Mouse (Mus musculus) embryonic facial prominence, embryonic 13.5 days (tissue): Measurements from ENCODE around the gene Serinc2. TPM values are rescaled to one million over a fixed set of nuclear protein-coding genes. Genes with fewer than 3 reads are reported as not detected.
A peak's percentile ranks its signal among the peaks of the same experiment; 100 is the strongest.
"Not testable (repeated sequence)": the region's sequence is repeated elsewhere in the genome, so short reads cannot be mapped to it uniquely, and the experiment has no call there.

Source experiments
- ATAC-seq: fragments of 200-750 bp; cut with Nextera tagmentation; 2 replicates; pipeline ENCODE4 v1.8.0; 2017; ENCODE audit warnings: low read depth; ENCODE audit not compliant: insufficient number of reproducible peaks, insufficient read depth, low FRiP score, low TSS enrichment
- H3K27ac ChIP-seq: fragments of 300-500 bp; sonication (generic); 2 replicates; pipeline ENCODE4 v1.5.1; 2015; ENCODE audit warnings: moderate library complexity, mild to moderate bottlenecking, inconsistent platforms
- H3K27me3 ChIP-seq: fragments of 300-500 bp; sonication (generic); 2 replicates; pipeline ENCODE4 v1.6.1; 2015; ENCODE audit warnings: mild to moderate bottlenecking, inconsistent platforms
- H3K36me3 ChIP-seq: fragments of 300-500 bp; sonication (generic); 2 replicates; pipeline ENCODE4 v1.6.1; 2015; ENCODE audit warnings: mild to moderate bottlenecking, inconsistent platforms
- H3K4me1 ChIP-seq: fragments of 300-500 bp; sonication (generic); 2 replicates; pipeline ENCODE4 v1.6.1; 2015; ENCODE audit warnings: inconsistent platforms
- H3K4me2 ChIP-seq: fragments of 300-500 bp; sonication (generic); 2 replicates; pipeline ENCODE4 v1.6.1; 2015; ENCODE audit warnings: moderate library complexity, mild to moderate bottlenecking, inconsistent platforms
- H3K4me3 ChIP-seq: fragments of 300-500 bp; sonication (generic); 2 replicates; pipeline ENCODE4 v1.5.1; 2015; ENCODE audit warnings: mild to moderate bottlenecking, inconsistent platforms
- H3K9ac ChIP-seq: fragments of 300-500 bp; sonication (generic); 2 replicates; pipeline ENCODE4 v1.6.1; 2015; ENCODE audit warnings: mild to moderate bottlenecking, inconsistent platforms
- H3K9me3 ChIP-seq: fragments of 300-500 bp; sonication (generic); 2 replicates; pipeline ENCODE4 v1.6.1; 2016; ENCODE audit warnings: inconsistent platforms
- WGBS: fragments of 180-500 bp; shearing (Covaris S2); methylation state at CpG from one replicate; pipeline ENCODE4 v1.1.7; 2015; ENCODE audit warnings: mixed read lengths; 5-methylcytosine and 5-hydroxymethylcytosine counted together
- polyA plus RNA-seq: library from polyadenylated mRNA; unstranded; fragments of >200 nt; fragmentation: Nextera tagmentation; extraction: Ambion mirVana; gene quantifications from 2 replicates; pipeline ENCODE4 v1.2.1, GENCODE M21; 2015

Serinc2 gene
- polyA plus RNA-seq, 1 experiment from 2014 or later = 150 TPM

DNA sequence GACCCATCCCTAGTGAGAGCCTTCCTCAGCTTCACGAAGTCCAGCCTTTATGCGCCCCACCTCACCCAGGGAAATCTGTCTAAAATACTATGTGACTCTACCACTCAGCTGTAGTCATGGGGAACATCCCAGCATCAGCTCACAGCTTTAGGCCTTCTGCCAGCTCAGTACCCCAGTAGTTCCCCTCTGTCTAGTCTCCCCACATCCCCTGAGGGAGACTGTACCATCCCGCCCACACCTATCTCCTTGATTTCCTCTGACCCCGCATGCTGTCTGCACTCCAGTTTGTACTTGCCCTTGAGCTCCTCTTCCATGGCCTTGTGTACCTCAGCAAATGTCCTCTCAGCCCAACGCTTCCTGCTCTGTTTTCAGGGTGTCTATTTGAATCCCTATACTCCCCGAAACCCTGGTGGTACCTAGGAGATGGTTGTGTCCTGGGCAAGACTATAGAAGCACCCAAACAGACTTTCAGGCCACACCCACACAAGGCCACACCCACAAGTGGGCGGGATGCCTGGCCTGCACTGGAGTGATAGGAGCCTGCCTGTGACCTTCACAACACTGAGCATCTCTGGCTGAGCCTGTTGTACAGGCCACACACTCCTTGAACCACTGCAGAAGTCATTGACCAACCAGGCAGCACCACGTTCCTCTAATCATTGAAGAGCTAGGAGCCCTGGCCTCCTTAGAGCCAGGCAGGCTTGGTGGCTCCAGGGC lies 26.4 kb downstream of the Serinc2 start:
- H3K4me2 ChIP-seq = no peak overlapping the region
- ATAC-seq = peak; percentile 29; the same call in 1 of the 2 replicates
- no peak overlapping the region for H3K27ac ChIP-seq
- H3K36me3 ChIP-seq = peaks cover 70% of the 10 kb centered on the region
- no peaks in the 10 kb centered on the region for H3K27me3 ChIP-seq
- no peaks in the 10 kb centered on the region for H3K9me3 ChIP-seq
- no peaks in the 10 kb centered on the region for H3K4me1 ChIP-seq
- WGBS = 62% methylated on average over 8 of the region's 8 CpGs
- H3K9ac ChIP-seq = no peak overlapping the region
- no peak overlapping the region for H3K4me3 ChIP-seq

DNA sequence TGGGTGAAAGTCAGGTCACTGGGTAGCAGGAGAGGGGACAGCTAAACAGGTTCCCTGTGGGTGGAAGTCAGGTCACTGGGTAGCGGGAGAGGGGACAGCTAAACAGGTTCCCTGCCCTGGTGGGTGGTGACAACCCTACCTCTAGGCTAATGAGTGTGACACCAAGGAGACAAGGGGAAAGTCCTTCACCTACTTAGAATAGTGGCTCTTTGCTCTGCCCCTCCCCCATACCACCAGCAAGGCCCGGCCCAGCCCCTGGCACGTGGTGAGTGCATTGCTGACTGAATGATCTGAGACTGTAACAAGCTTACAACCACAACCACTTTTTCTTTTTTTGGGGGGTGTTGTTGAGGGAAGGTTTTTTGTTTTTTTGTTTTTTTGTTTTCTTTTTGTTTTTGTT lies 27.2 kb downstream of the Serinc2 start:
- no peaks in the 10 kb centered on the region for H3K4me1 ChIP-seq
- H3K27ac ChIP-seq = no peak overlapping the region
- peaks cover 62% of the 10 kb centered on the region for H3K36me3 ChIP-seq
- H3K27me3 ChIP-seq = no peaks in the 10 kb centered on the region
- H3K9me3 ChIP-seq = no peaks in the 10 kb centered on the region
- no peak overlapping the region for H3K4me3 ChIP-seq
- no peak overlapping the region for H3K4me2 ChIP-seq
- WGBS = 46% methylated on average over 3 of the region's 3 CpGs
- ATAC-seq = no peak
- H3K9ac ChIP-seq = peak overlapping the region; percentile 12; the same call in 1 of the 2 replicates

DNA sequence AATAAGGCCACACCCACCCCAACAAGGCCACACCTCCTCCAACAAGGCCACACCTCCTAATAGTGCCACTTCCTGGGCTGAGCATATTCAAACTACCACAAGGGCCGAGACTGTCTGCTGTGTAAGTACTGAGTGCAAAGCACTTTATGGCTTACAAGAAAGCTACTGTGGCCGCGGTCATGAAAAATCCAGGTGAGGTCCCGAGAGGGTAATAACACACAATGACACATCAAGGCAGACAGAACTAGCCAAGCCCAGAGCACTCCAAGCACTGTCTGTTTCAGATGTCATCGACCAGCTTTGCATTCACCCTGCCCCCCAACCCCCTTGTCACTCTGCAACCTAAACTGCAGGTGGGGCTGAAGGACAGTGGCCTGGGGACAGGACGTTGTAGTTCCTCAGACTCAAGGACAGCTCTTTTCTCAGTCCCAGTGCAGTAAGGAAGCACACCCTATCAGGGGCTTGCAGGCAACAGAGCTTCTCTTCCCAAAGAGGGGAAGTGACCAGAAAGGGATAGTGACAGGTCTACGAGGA lies 27.8 kb downstream of the Serinc2 start:
- Histone ChIP-seq H3K9me3 (no peaks in the 10 kb centered on the region), H3K36me3 (peaks cover 57% of the 10 kb centered on the region), H3K4me1 (no peaks in the 10 kb centered on the region), H3K4me3 (no peak overlapping the region), H3K27me3 (no peaks in the 10 kb centered on the region), H3K9ac (peak overlapping the region; percentile 12; the same call in 1 of the 2 replicates), H3K27ac (no peak overlapping the region), H3K4me2 (no peak overlapping the region)
- ATAC-seq = no peak
- 38% methylated on average over 7 of the region's 7 CpGs for WGBS

DNA sequence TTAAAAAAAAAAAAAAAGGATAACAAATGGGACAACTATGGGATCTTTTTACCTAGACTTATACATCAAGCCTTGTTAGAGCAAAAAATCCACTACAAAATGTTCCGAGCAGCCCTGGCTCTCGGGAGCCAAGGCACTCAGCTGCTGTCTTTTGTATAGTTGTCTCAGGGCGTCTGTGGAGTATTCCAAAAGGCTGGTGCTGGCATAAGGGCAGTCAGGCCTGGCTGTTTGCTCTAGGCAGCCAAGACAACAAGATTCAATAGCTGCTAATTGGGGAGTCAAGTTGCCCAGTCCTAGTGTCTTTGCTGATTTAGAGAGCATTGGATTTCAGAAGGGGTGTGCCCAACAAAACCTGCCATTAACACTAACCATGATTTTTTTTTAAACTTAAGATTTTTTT lies 30.4 kb downstream of the Serinc2 start:
- H3K36me3 ChIP-seq = peaks cover 32% of the 10 kb centered on the region
- no peaks in the 10 kb centered on the region for H3K27me3 ChIP-seq
- no peak overlapping the region for H3K4me3 ChIP-seq
- no peak overlapping the region for H3K4me2 ChIP-seq
- H3K9me3 ChIP-seq = no peaks in the 10 kb centered on the region
- no peaks in the 10 kb centered on the region for H3K4me1 ChIP-seq
- H3K27ac ChIP-seq = no peak overlapping the region
- 62% methylated on average over 3 of the region's 3 CpGs for WGBS
- no peak overlapping the region for H3K9ac ChIP-seq
- no peak for ATAC-seq

DNA sequence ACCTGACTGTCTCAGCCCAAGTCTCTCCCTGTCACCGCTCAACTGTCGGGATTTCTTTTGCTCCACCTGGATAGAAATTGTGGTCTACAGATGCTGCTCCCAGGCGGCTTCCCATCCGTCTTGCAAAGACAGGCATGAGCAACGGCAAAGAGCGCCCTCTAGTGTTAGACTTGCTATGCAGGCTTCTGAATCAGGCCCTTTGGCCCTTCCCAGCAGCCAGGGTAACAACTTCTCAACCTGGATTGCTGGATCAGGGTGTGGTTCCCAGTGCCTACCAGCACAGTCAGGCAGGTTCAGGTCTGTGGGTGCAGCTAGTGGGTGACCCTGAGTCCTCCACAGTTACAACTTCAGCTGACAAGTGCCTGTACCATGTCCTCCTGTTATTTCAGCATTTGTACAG lies 32.9 kb downstream of the Serinc2 start:
- H3K4me1 ChIP-seq = no peaks in the 10 kb centered on the region
- no peak overlapping the region for H3K9ac ChIP-seq
- ATAC-seq = no peak
- no peaks in the 10 kb centered on the region for H3K27me3 ChIP-seq
- no peak overlapping the region for H3K4me2 ChIP-seq
- 3% methylated on average over 6 of the region's 6 CpGs for WGBS
- no peak overlapping the region for H3K27ac ChIP-seq
- peaks cover 10% of the 10 kb centered on the region for H3K36me3 ChIP-seq
- H3K4me3 ChIP-seq = no peak overlapping the region
- H3K9me3 ChIP-seq = no peaks in the 10 kb centered on the region

DNA sequence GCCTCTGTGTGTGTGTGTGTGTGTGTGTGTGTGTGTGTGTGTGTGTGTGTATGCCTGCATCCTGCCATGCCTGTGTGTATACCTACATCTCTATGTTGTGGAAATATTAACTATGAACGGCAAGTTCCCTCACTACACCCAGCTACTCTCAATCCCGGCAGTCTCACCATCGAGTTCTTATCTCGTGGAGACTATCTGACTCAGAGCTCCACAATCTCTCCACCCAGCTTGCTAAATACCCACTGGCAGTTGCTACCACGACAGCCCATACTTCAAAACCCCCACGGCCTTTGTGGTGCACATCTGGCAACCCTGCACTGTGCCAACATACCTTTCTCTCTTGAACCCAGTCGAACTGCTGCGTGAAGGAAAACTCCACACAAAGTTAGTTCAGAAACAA lies 34.3 kb downstream of the Serinc2 start:
- H3K4me3 ChIP-seq = no peak overlapping the region
- WGBS = 77% methylated on average over 8 of the region's 8 CpGs

DNA sequence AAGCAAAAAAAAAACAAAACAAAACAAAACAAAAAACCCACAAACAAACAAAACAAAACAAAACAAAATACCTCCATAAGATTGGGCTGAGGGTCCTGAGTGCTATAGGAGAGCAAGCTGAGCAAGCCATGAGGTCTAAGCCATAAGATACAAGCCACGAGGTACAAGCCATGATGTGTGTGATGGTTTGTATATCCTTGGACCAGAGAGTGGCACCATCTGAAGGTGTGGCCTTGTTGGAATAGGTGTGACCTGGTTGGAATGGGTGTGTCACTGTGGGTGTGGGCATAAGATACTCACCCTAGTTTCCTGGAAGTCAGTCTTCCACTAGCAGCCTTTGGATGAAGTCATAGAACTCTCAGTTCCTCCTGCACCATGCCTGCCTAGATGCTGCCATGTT lies 35.4 kb downstream of the Serinc2 start:
- not testable (repeated sequence) for H3K4me1 ChIP-seq, H3K4me3 ChIP-seq, H3K9ac ChIP-seq, H3K4me2 ChIP-seq, H3K9me3 ChIP-seq, ATAC-seq, H3K36me3 ChIP-seq, H3K27me3 ChIP-seq, H3K27ac ChIP-seq
- WGBS = 67% methylated on average over 1 of the region's 1 CpGs

More for the DNA sequence above, 34.3 kb downstream of the Serinc2 start:
- ATAC-seq = no peak
- Histone ChIP-seq H3K9me3 (no peaks in the 10 kb centered on the region), H3K36me3 (no peaks in the 10 kb centered on the region), H3K9ac (no peak overlapping the region), H3K4me1 (no peaks in the 10 kb centered on the region), H3K4me2 (no peak overlapping the region), H3K27me3 (no peaks in the 10 kb centered on the region), H3K27ac (no peak overlapping the region)

DNA sequence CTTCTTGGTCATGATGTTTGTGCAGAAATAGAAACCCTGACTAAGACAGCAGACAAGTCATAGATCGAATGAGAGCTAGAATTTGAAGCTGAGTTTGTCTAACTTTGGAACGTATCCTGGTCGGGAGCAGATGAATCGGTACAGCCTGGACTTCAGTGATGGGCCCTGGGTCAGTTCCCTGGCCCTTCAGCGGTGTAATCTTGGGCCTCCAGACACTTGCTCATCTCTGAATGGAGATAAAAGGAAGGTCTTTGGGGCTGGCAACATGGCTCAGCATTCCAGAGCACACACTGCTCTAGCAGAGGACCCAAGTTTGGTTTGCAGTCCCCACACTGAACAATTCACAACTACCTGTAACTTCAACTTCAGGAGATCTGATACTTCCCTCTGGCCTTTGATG lies 36.0 kb downstream of the Serinc2 start:
- H3K9ac ChIP-seq = no peak overlapping the region
- WGBS = 92% methylated on average over 5 of the region's 5 CpGs
- ATAC-seq = no peak

DNA sequence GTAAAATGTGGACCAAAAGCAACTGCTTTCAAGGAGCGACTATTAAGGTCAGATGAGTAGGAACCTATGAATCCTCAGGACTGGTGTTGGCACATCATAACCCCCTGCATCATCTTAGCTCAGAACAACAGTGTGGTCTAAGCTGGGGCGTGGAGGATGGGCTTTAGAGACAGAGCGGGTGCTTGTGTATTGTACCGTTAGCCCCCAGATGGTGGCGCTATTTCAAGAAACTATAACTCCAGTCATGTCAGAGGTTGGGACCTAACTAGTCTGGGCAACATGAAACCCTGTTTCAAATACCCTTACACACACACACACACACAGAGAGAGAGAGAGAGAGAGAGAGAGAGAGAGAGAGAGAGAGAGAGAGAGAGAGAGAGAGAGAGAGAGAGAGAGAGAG lies 38.3 kb downstream of the Serinc2 start:
- Histone ChIP-seq H3K27ac (no peak overlapping the region), H3K9ac (no peak overlapping the region), H3K4me3 (no peak overlapping the region), H3K27me3 (no peaks in the 10 kb centered on the region), H3K9me3 (no peaks in the 10 kb centered on the region), H3K4me1 (no peaks in the 10 kb centered on the region), H3K4me2 (no peak overlapping the region), H3K36me3 (no peaks in the 10 kb centered on the region)
- ATAC-seq = no peak
- 30% methylated on average over 5 of the region's 5 CpGs for WGBS

More for the DNA sequence above, 36.0 kb downstream of the Serinc2 start:
- H3K4me2 ChIP-seq = no peak overlapping the region
- no peaks in the 10 kb centered on the region for H3K9me3 ChIP-seq
- no peak overlapping the region for H3K27ac ChIP-seq
- no peak overlapping the region for H3K4me3 ChIP-seq
- H3K4me1 ChIP-seq = no peaks in the 10 kb centered on the region
- H3K36me3 ChIP-seq = no peaks in the 10 kb centered on the region
- H3K27me3 ChIP-seq = no peaks in the 10 kb centered on the region

DNA sequence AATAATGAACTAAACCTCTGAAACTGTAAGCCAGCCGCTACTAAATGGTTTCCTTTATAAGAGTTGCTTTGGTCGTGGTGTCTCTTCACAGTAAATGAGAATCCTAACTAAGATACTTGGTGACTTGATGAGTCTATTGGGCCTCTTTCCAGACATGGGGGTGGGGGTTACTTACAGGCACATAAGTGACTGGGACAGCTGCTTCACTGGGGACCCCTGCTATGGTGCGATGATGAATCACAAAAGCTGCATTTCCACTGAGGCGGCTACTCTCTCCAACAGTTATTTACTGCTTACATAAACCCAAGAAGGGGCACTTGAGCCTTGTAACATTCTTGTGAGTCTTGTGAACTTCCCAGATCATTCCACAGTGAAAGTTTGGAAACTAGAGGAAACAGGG lies 41.4 kb downstream of the Serinc2 start:
- ATAC-seq = no peak
- Histone ChIP-seq H3K4me2 (no peak overlapping the region), H3K36me3 (no peaks in the 10 kb centered on the region), H3K4me1 (no peaks in the 10 kb centered on the region), H3K9ac (no peak overlapping the region), H3K27me3 (no peaks in the 10 kb centered on the region), H3K4me3 (no peak overlapping the region), H3K9me3 (no peaks in the 10 kb centered on the region), H3K27ac (no peak overlapping the region)
- 87% methylated on average over 4 of the region's 4 CpGs for WGBS

DNA sequence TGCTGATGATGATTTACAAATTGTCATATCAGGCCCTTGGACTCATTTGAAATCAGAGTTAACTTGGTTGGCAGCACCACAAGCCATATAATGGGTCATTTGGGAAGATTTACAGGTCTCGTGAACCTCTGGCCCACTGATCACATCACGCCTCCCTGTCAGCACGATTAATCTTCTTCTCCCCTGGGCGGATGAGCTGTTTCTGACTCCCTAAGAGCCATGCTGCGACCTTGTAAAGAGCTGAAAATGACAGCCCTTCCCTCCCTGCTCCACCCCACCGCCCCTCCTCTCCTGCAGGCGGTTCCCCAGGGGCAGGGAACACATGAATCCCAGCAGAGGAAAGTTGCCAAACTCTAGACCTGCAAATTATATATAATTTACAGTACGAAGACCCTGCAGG lies 42.6 kb downstream of the Serinc2 start:
- no peaks in the 10 kb centered on the region for H3K36me3 ChIP-seq
- H3K27ac ChIP-seq = no peak overlapping the region
- no peaks in the 10 kb centered on the region for H3K27me3 ChIP-seq
- 59% methylated on average over 8 of the region's 8 CpGs for WGBS
- H3K4me1 ChIP-seq = no peaks in the 10 kb centered on the region
- no peak overlapping the region for H3K4me3 ChIP-seq
- H3K9me3 ChIP-seq = no peaks in the 10 kb centered on the region
- ATAC-seq = no peak
- H3K4me2 ChIP-seq = no peak overlapping the region
- no peak overlapping the region for H3K9ac ChIP-seq

DNA sequence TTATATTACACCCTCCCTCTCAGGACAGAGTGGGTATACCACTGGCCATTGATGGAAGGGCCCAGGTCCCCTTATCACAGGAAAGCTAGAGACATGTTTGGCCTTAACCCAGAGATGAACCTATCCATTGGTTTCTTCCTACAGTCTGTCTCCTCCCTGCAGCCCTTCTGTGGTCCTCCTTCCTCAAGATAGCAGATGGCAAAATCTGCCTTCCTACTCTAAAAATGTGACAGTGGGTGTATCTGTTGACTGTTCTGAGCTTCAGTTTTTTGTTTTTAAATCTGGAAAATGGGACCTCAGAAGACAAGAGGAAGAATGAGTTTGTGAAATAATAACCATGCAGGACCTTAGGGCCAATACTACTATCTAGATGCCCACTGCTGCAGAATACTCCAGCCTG lies 54.9 kb downstream of the Serinc2 start:
- no peak overlapping the region for H3K4me2 ChIP-seq
- no peak overlapping the region for H3K27ac ChIP-seq

More for the DNA sequence above, 54.9 kb downstream of the Serinc2 start:
- Histone ChIP-seq H3K4me3 (no peak overlapping the region), H3K4me1 (no peaks in the 10 kb centered on the region), H3K36me3 (no peaks in the 10 kb centered on the region), H3K27me3 (no peaks in the 10 kb centered on the region), H3K9me3 (no peaks in the 10 kb centered on the region), H3K9ac (no peak overlapping the region)
- no peak for ATAC-seq
